In genomic region chr15:85207763-85208162, GRCm38 (mm10) we compare ENCODE assay signal across 10 mouse cellular contexts. TPM values are rescaled to one million over a fixed set of nuclear protein-coding genes. Genes with fewer than 3 reads are reported as not detected.
DNase-seq lines count a peak whose midpoint lies in the region; ATAC-seq and TF ChIP-seq lines count a peak whose summit lies in the region.
"Had no signal": no experiment of that assay in that cellular context is flagged by ENCODE, and none has a peak within 500 bp of the region (broad histone marks: within the 10 kb centered on the region; RNA-seq: fewer than 3 reads in every experiment).

No protein-coding gene starts in this region.

- peaks cover 45% of the 10 kb centered on the region for H3K36me3 ChIP-seq in embryonic facial prominence, embryonic 10.5 days (replicated peaks)
- H3K36me3 ChIP-seq in heart, embryonic 11.5 days (ENCODE audit: control insufficient read depth, insufficient read depth, low read length), result peaks cover 9% of the 10 kb centered on the region; the same call in 1 of the 2 replicates
- H3K36me3 ChIP-seq in kidney, postnatal 0 days (ENCODE audit: insufficient read depth, low read length), result no peaks in the 10 kb centered on the region
- peaks cover 8% of the 10 kb centered on the region; the same call in 1 of the 2 replicates for H3K36me3 ChIP-seq in stomach, embryonic 16.5 days (ENCODE audit: control insufficient read depth, insufficient read depth, low read length)
- H3K36me3 ChIP-seq: G1E had no signal

- peak overlapping the region; percentile 91 for H3K9ac ChIP-seq in heart, embryonic 11.5 days (ENCODE audit: low read depth, low read length)
- peak overlapping the region; percentile 40; the same call in 1 of the 2 replicates for H3K9ac ChIP-seq in kidney, postnatal 0 days (ENCODE audit: low read depth, low read length)
- peak overlapping the region; percentile 91 for H3K9ac ChIP-seq in stomach, embryonic 16.5 days (ENCODE audit: low read length)

- no peak for TF ChIP-seq CTCF in kidney, postnatal 0 days (IDR thresholded peaks at IDR 0.05; ENCODE audit: low read depth)

- H3K4me3 ChIP-seq in embryonic facial prominence, embryonic 10.5 days, result peak overlapping the region; percentile 89
- peak overlapping the region; percentile 76 for H3K4me3 ChIP-seq in heart, embryonic 11.5 days (ENCODE audit: low read depth, low read length)
- H3K4me3 ChIP-seq in kidney, postnatal 0 days (replicated peaks; ENCODE audit: low read depth, low read length), result peak overlapping the region; percentile 56
- H3K4me3 ChIP-seq in stomach, embryonic 16.5 days (replicated peaks; ENCODE audit: low read length), result peak overlapping the region; percentile 73

- 0 out of 2 replicates have a peak, but pooled peaks have one; percentile 36 for ATAC-seq in heart, embryonic 11.5 days (replicated peaks; ENCODE audit: insufficient number of reproducible peaks, low FRiP score, low TSS enrichment)
- ATAC-seq in kidney, postnatal 0 days (replicated peaks; ENCODE audit: low FRiP score, low read depth), result 0 out of 2 replicates have a peak, but pooled peaks have one; percentile 40
- ATAC-seq in stomach, embryonic 16.5 days (ENCODE audit: insufficient read depth, low FRiP score), result peak; percentile 41; the same call in 1 of the 2 replicates
- ATAC-seq in megakaryocyte progenitor cell, adult 5-6 weeks (replicated peaks; ENCODE audit: poor library complexity), result no peak

- peak overlapping the region; percentile 99 for H3K27ac ChIP-seq in embryonic facial prominence, embryonic 10.5 days (replicated peaks)
- H3K27ac ChIP-seq in heart, embryonic 11.5 days (ENCODE audit: low read depth, low read length), result peak overlapping the region; percentile 75
- H3K27ac ChIP-seq in kidney, postnatal 0 days, result peak overlapping the region; percentile 88
- H3K27ac ChIP-seq in stomach, embryonic 16.5 days (ENCODE audit: low read length), result peak overlapping the region; percentile 94

- peaks cover 49% of the 10 kb centered on the region for H3K4me1 ChIP-seq in embryonic facial prominence, embryonic 10.5 days
- H3K4me1 ChIP-seq in heart, embryonic 11.5 days (ENCODE audit: control insufficient read depth, insufficient read depth, low read length), result peaks cover 22% of the 10 kb centered on the region
- peaks cover 29% of the 10 kb centered on the region for H3K4me1 ChIP-seq in kidney, postnatal 0 days (replicated peaks; ENCODE audit: insufficient read depth, low read length)
- peaks cover 25% of the 10 kb centered on the region for H3K4me1 ChIP-seq in stomach, embryonic 16.5 days (ENCODE audit: control insufficient read depth, insufficient read depth, low read length)

- H3K4me2 ChIP-seq in heart, embryonic 11.5 days, result peak overlapping the region; percentile 91
- H3K4me2 ChIP-seq in kidney, postnatal 0 days (ENCODE audit: low read length), result peak overlapping the region; percentile 90
- peak overlapping the region; percentile 84 for H3K4me2 ChIP-seq in stomach, embryonic 16.5 days (ENCODE audit: low read depth, low read length)

- H3K27me3 ChIP-seq in embryonic facial prominence, embryonic 10.5 days (replicated peaks; ENCODE audit: low read depth, poor library complexity, severe bottlenecking), result peaks cover 24% of the 10 kb centered on the region
- peaks cover 6% of the 10 kb centered on the region for H3K27me3 ChIP-seq in heart, embryonic 11.5 days (ENCODE audit: control insufficient read depth, insufficient read depth, low read length)
- no peaks in the 10 kb centered on the region for H3K27me3 ChIP-seq in kidney, postnatal 0 days (ENCODE audit: insufficient read depth, low read length)
- no peaks in the 10 kb centered on the region for H3K27me3 ChIP-seq in stomach, embryonic 16.5 days (ENCODE audit: control insufficient read depth, insufficient read depth, low read length)

- DNase-seq in frontal cortex, adult 2 months (ENCODE audit: extremely low spot score in 1 of 2, low spot score in 1 of 2), result peak; percentile 25 to 48
- DNase-seq in frontal cortex, postnatal 25 days (ENCODE audit: low spot score in 2 of 2), result no peak
- DNase-seq in embryonic facial prominence, embryonic 10.5 days (ENCODE audit: low spot score), result peak; percentile 60
- peak; percentile 83 for DNase-seq in kidney, postnatal 0 days (ENCODE audit: low spot score)
- peak; percentile 89 for DNase-seq in lung, postnatal 10 days

- peaks cover 25% of the 10 kb centered on the region for H3K9me3 ChIP-seq in embryonic facial prominence, embryonic 10.5 days
- H3K9me3 ChIP-seq in heart, embryonic 11.5 days (replicated peaks; ENCODE audit: control insufficient read depth, low read length), result peaks cover 2% of the 10 kb centered on the region; the same call in 1 of the 2 replicates
- no peaks in the 10 kb centered on the region; the same call in 1 of the 2 replicates for H3K9me3 ChIP-seq in kidney, postnatal 0 days (replicated peaks; ENCODE audit: low read length)
- H3K9me3 ChIP-seq in stomach, embryonic 16.5 days (replicated peaks; ENCODE audit: control insufficient read depth, low read length), result no peaks in the 10 kb centered on the region

- WGBS in embryonic facial prominence, embryonic 10.5 days, result 3% methylated on average over 2 of the region's 2 CpGs
- WGBS in heart, embryonic 11.5 days (ENCODE audit: insufficient replicate concordance), result 3% methylated on average over 2 of the region's 2 CpGs
- WGBS in kidney, postnatal 0 days, result 8% methylated on average over 2 of the region's 2 CpGs
- 21% methylated on average over 2 of the region's 2 CpGs for WGBS in stomach, embryonic 16.5 days

RNA-seq across cellular contexts. Expression of gene Fbln1, which starts 2.0 kb away (rescaled TPM):
- polyA plus RNA-seq in frontal cortex, adult 2 months (2012; rRNA removed), result 10.6 and 11.9 TPM in 2 replicates
- polyA plus RNA-seq in embryonic facial prominence, embryonic 10.5 days (2016; fragmentation: Nextera tagmentation; extraction: Ambion mirVana), result 198 and 207 TPM in 2 replicates
- polyA plus RNA-seq in heart, embryonic 11.5 days (2014; fragmentation: Nextera tagmentation; extraction: Ambion mirVana), result 145 and 163 TPM in 2 replicates
- polyA plus RNA-seq in kidney, postnatal 0 days (2015; fragmentation: Nextera tagmentation; extraction: Ambion mirVana), result 114 and 118 TPM in 2 replicates
- polyA plus RNA-seq in stomach, embryonic 16.5 days (2015; fragmentation: Nextera tagmentation; extraction: Ambion mirVana), result 236 and 299 TPM in 2 replicates
- total RNA-seq in megakaryocyte progenitor cell, adult 5-6 weeks (2015), result 0.42 and 0.47 TPM in 2 replicates
- 0.24 and 0.37 TPM in 2 replicates for total RNA-seq in megakaryocyte progenitor cell, adult 5-6 weeks (2017)
- total RNA-seq: neutrophil, adult 5-6 weeks had no signal
- polyA plus RNA-seq: G1E had no signal

Comparison
In these comparisons a context has a peak if more than half of its experiments do, and no peak if none do; other contexts are left out.
1. DNase-seq: peak in frontal cortex, adult 2 months (2 of 2), embryonic facial prominence, embryonic 10.5 days (single experiment), kidney, postnatal 0 days (single experiment) and lung, postnatal 10 days (single experiment); none in frontal cortex, postnatal 25 days (0 of 2).
2. H3K9ac ChIP-seq: peak in every context shown above with its lines; median percentile 91 in heart, embryonic 11.5 days; 91 in stomach, embryonic 16.5 days; 40 in kidney, postnatal 0 days.
3. Peak in every context shown above with its lines, with median percentiles within 50 percentile points of each other: H3K27ac ChIP-seq, H3K4me3 ChIP-seq and H3K4me2 ChIP-seq.